Mouse (Mus musculus) adipocyte (in vitro differentiated cells): ENCODE data around the gene Ppan.

Experiments used
- DNase-seq: peaks from one replicate; pipeline ENCODE4 v3.0.0-alpha.2; 2016; ENCODE audit warnings: low spot score

Ppan gene

GRCm38 (mm10) chr9:20887704-20888385 is at the start of gene Ppan:
Gene Ppan (plus strand): TSS chr9:20888175.
- DNase-seq = peak; percentile 97

GRCm38 (mm10) chr9:20838931-20839330 is 49.0 kb upstream of the Ppan start:
- DNase-seq = no peak

GRCm38 (mm10) chr9:20842211-20842610 is 45.8 kb upstream of the Ppan start:
- no peak for DNase-seq

- peak; percentile 67 for DNase-seq
Observed at GRCm38 (mm10) chr9:20842670-20843069, 45.3 kb upstream of the Ppan start.

GRCm38 (mm10) chr9:20850179-20850578 is 37.8 kb upstream of the Ppan start:
- DNase-seq = no peak

GRCm38 (mm10) chr9:20857131-20857530 is 30.8 kb upstream of the Ppan start:
- DNase-seq = peak; percentile 78

- DNase-seq = no peak
Observed at GRCm38 (mm10) chr9:20859926-20860325, 28.0 kb upstream of the Ppan start.

GRCm38 (mm10) chr9:20861821-20862220 is 26.2 kb upstream of the Ppan start:
- DNase-seq = no peak

- DNase-seq = no peak
Observed at GRCm38 (mm10) chr9:20862225-20862624, 25.8 kb upstream of the Ppan start.

GRCm38 (mm10) chr9:20866879-20867278 is 21.1 kb upstream of the Ppan start:
- DNase-seq = no peak

- no peak for DNase-seq
Observed at GRCm38 (mm10) chr9:20868448-20869001, 19.4 kb upstream of the Ppan start, which contains the start of gene A230050P20Rik. Gene A230050P20Rik (plus strand): TSS chr9:20868642.

GRCm38 (mm10) chr9:20869246-20869645 is 18.7 kb upstream of the Ppan start:
- no peak for DNase-seq

- DNase-seq = no peak
Observed at GRCm38 (mm10) chr9:20870211-20871173, 17.5 kb upstream of the Ppan start.

- no peak for DNase-seq
Observed at GRCm38 (mm10) chr9:20872991-20873390, 15.0 kb upstream of the Ppan start.

- no peak for DNase-seq
Observed at GRCm38 (mm10) chr9:20873521-20873920, 14.5 kb upstream of the Ppan start.

- DNase-seq = no peak
Observed at GRCm38 (mm10) chr9:20875021-20875790, 12.8 kb upstream of the Ppan start.

- no peak for DNase-seq
Observed at GRCm38 (mm10) chr9:20876318-20877117, 11.5 kb upstream of the Ppan start.

- DNase-seq = no peak
Observed at GRCm38 (mm10) chr9:20877118-20878040, 10.6 kb upstream of the Ppan start.

- DNase-seq = peak; percentile 98
Observed at GRCm38 (mm10) chr9:20878041-20878709, 9.8 kb upstream of the Ppan start.
